Mouse (Mus musculus): ENCODE measurements at regions not wholly inside any gene's neighbourhood (a gene's known extent, or its start where the extent isn't known, plus 50 kb on each side); places are given as distances from the start of the nearest gene placed in this dataset.

DNA sequence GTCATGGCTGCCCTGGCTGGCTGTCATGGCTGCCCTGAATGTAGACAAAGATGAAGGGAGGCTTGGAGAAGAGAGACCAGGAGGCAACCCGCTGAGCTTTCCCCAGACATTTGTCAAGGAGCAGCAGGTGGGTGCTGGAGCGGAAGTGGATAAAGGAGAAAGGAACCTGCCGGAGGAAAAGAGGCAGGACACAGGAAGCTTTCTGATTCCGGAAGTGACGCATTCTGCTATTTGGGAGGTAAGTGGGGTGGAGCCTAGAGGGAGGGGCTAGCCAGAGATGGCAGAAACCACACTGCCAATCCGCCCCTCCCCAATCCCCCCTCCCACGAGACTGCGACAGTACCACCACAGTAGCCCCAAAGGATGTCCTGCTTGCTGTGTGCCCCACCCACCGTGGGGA is 80.1 kb downstream of the Gm572 start:
- H3K4me2 ChIP-seq (replicated peaks; ENCODE audit: low read depth): no peak overlapping the region
- WGBS: 82% methylated on average over 9 of the region's 9 CpGs
- no peak for ATAC-seq (ENCODE audit: low FRiP score, low TSS enrichment)
- no peak overlapping the region for H3K4me3 ChIP-seq (ENCODE audit: low read depth, low read length)
- H3K9me3 ChIP-seq (ENCODE audit: control insufficient read depth, low read length): no peaks in the 10 kb centered on the region
- H3K27me3 ChIP-seq (ENCODE audit: control insufficient read depth, insufficient read depth, low read length): no peaks in the 10 kb centered on the region
- H3K36me3 ChIP-seq (ENCODE audit: control insufficient read depth, insufficient read depth, low read length): no peaks in the 10 kb centered on the region
- no peaks in the 10 kb centered on the region for H3K4me1 ChIP-seq (replicated peaks; ENCODE audit: control insufficient read depth, insufficient read depth)
- H3K9ac ChIP-seq (ENCODE audit: low read length): no peak overlapping the region
- DNase-seq (ENCODE audit: low spot score): no peak
- no peak overlapping the region for H3K27ac ChIP-seq (replicated peaks)
- no peak for TF ChIP-seq CTCF (IDR thresholded peaks at IDR 0.05; ENCODE audit: low read depth)

- peak overlapping the region; percentile 50 for H3K9ac ChIP-seq (ENCODE audit: low read length)
- H3K27ac ChIP-seq (replicated peaks): no peak overlapping the region
- H3K36me3 ChIP-seq (ENCODE audit: control insufficient read depth, insufficient read depth, low read length): no peaks in the 10 kb centered on the region
- peak overlapping the region; percentile 58 for H3K4me2 ChIP-seq (replicated peaks; ENCODE audit: low read depth)
- H3K27me3 ChIP-seq (ENCODE audit: control insufficient read depth, insufficient read depth, low read length): no peaks in the 10 kb centered on the region
- TF ChIP-seq EP300 (optimal IDR thresholded peaks at IDR 0.05) (no peak), CTCF (IDR thresholded peaks at IDR 0.05; ENCODE audit: low read depth) (no peak)
- no peaks in the 10 kb centered on the region for H3K9me3 ChIP-seq (ENCODE audit: control insufficient read depth, low read length)
- 5% methylated on average over 39 of the region's 39 CpGs for WGBS
- H3K4me1 ChIP-seq (replicated peaks; ENCODE audit: control insufficient read depth, insufficient read depth): no peaks in the 10 kb centered on the region
- DNase-seq (ENCODE audit: low spot score): no peak
- H3K4me3 ChIP-seq (ENCODE audit: low read depth, low read length): peak overlapping the region; percentile 28
- 0 out of 2 replicates have a peak, but pooled peaks have one; percentile 46 for ATAC-seq (ENCODE audit: low FRiP score, low TSS enrichment)
Measured at GRCm38 (mm10) chr4:148723934-148724719, 80.1 kb upstream of the Casz1 start.

DNA sequence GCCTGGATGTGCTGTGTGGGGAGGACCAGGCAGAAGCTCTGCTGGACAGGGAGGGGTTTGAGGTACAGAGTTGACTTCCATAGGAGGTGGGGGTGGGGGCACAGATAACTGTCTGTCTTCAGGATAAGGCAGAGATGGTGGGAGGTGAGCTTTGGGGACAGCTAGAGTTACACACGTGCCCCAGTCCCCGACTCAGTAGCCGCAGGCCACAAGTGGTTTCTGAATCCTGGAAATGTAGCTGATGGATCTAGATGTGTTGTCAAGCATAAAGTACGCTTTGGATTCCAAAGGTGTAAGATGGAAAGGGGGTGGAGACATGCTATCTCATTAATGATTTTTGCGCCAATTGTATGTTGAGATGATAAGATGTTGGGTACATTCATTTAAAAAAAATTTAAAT is 75.4 kb upstream of the Casz1 start:
- WGBS: 85% methylated on average over 5 of the region's 5 CpGs
- Histone ChIP-seq H3K27me3 (ENCODE audit: control insufficient read depth, insufficient read depth, low read length) (no peaks in the 10 kb centered on the region), H3K4me2 (replicated peaks; ENCODE audit: low read depth) (no peak overlapping the region), H3K9me3 (ENCODE audit: control insufficient read depth, low read length) (no peaks in the 10 kb centered on the region), H3K27ac (replicated peaks) (no peak overlapping the region), H3K4me3 (ENCODE audit: low read depth, low read length) (no peak overlapping the region), H3K9ac (ENCODE audit: low read length) (no peak overlapping the region), H3K4me1 (replicated peaks; ENCODE audit: control insufficient read depth, insufficient read depth) (no peaks in the 10 kb centered on the region), H3K36me3 (ENCODE audit: control insufficient read depth, insufficient read depth, low read length) (no peaks in the 10 kb centered on the region)
- no peak for DNase-seq (ENCODE audit: low spot score)
- TF ChIP-seq CTCF (IDR thresholded peaks at IDR 0.05; ENCODE audit: low read depth) (no peak), EP300 (optimal IDR thresholded peaks at IDR 0.05) (no peak)
- no peak for ATAC-seq (ENCODE audit: low FRiP score, low TSS enrichment)

GRCm38 (mm10) chr4:148731586-148731985 is 72.6 kb upstream of the Casz1 start:
- Histone ChIP-seq H3K4me3 (ENCODE audit: low read depth, low read length) (no peak overlapping the region), H3K9me3 (ENCODE audit: control insufficient read depth, low read length) (no peaks in the 10 kb centered on the region), H3K27ac (replicated peaks) (no peak overlapping the region), H3K36me3 (ENCODE audit: control insufficient read depth, insufficient read depth, low read length) (no peaks in the 10 kb centered on the region), H3K27me3 (ENCODE audit: control insufficient read depth, insufficient read depth, low read length) (no peaks in the 10 kb centered on the region), H3K9ac (ENCODE audit: low read length) (no peak overlapping the region), H3K4me1 (replicated peaks; ENCODE audit: control insufficient read depth, insufficient read depth) (no peaks in the 10 kb centered on the region), H3K4me2 (replicated peaks; ENCODE audit: low read depth) (no peak overlapping the region)
- DNase-seq (ENCODE audit: low spot score): no peak
- TF ChIP-seq EP300 (optimal IDR thresholded peaks at IDR 0.05) (no peak), CTCF (IDR thresholded peaks at IDR 0.05; ENCODE audit: low read depth) (peak; percentile 11; the same call in 1 of the 2 replicates)
- WGBS: 54% methylated on average over 3 of the region's 3 CpGs
- no peak for ATAC-seq (ENCODE audit: low FRiP score, low TSS enrichment)

DNA sequence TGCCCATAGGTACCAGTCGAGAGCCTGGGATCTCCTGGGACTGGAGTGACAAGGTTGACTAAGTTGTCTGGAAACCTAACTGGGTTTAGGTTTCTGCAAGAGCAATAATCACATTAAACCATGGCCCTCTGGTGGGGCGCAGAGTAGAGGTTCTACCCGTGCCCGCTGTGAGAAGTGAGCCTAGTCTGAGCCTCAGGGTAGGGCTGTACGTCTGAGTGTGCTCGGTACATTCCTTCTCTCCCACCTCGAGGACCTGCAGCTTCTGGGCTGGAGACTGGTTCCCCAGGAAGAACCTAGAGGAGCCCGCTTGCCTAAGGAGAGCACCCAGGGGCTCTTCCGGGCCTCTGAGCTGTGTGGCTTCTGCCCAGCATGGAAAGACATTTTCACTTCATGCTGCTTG is 70.2 kb upstream of the Casz1 start:
- Histone ChIP-seq H3K4me1 (replicated peaks; ENCODE audit: control insufficient read depth, insufficient read depth) (no peaks in the 10 kb centered on the region), H3K4me2 (replicated peaks; ENCODE audit: low read depth) (no peak overlapping the region), H3K9ac (ENCODE audit: low read length) (no peak overlapping the region), H3K9me3 (ENCODE audit: control insufficient read depth, low read length) (no peaks in the 10 kb centered on the region), H3K27me3 (ENCODE audit: control insufficient read depth, insufficient read depth, low read length) (no peaks in the 10 kb centered on the region), H3K4me3 (ENCODE audit: low read depth, low read length) (no peak overlapping the region), H3K36me3 (ENCODE audit: control insufficient read depth, insufficient read depth, low read length) (no peaks in the 10 kb centered on the region), H3K27ac (replicated peaks) (no peak overlapping the region)
- DNase-seq (ENCODE audit: low spot score) (no peak), ATAC-seq (ENCODE audit: low FRiP score, low TSS enrichment) (no peak)
- TF ChIP-seq EP300 (optimal IDR thresholded peaks at IDR 0.05): no peak
- WGBS: 80% methylated on average over 9 of the region's 9 CpGs

DNA sequence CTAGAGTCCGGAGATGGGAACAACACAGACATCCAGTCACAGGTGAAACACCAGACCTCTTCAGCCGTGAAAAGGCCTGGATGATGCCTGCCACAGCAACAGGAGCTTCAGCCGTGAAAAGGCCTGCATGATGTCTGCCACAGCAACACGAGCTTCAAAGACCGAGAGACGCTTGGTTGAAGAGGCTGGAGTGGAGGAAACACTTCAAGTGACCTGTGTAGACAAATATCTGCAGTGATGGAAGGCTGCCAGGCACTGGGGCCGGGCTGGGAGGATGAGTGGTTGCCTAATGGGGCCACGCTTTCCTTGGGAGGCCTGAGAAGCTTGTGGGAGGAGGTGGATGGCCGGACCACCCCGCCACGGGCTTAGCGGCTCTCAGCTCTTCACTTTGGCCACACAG is 69.7 kb upstream of the Casz1 start:
- no peak for DNase-seq (ENCODE audit: low spot score)
- no peaks in the 10 kb centered on the region for H3K36me3 ChIP-seq (ENCODE audit: control insufficient read depth, insufficient read depth, low read length)
- H3K27ac ChIP-seq (replicated peaks): no peak overlapping the region
- H3K27me3 ChIP-seq (ENCODE audit: control insufficient read depth, insufficient read depth, low read length): no peaks in the 10 kb centered on the region
- no peak overlapping the region for H3K4me2 ChIP-seq (replicated peaks; ENCODE audit: low read depth)
- ATAC-seq (ENCODE audit: low FRiP score, low TSS enrichment): no peak
- no peak overlapping the region for H3K9ac ChIP-seq (ENCODE audit: low read length)
- no peaks in the 10 kb centered on the region for H3K9me3 ChIP-seq (ENCODE audit: control insufficient read depth, low read length)
- TF ChIP-seq CTCF (IDR thresholded peaks at IDR 0.05; ENCODE audit: low read depth): no peak
- no peak for TF ChIP-seq EP300 (optimal IDR thresholded peaks at IDR 0.05)
- 55% methylated on average over 12 of the region's 12 CpGs for WGBS
- H3K4me1 ChIP-seq (replicated peaks; ENCODE audit: control insufficient read depth, insufficient read depth): no peaks in the 10 kb centered on the region
- no peak overlapping the region for H3K4me3 ChIP-seq (ENCODE audit: low read depth, low read length)
